Mouse (Mus musculus) heart, adult 10 weeks (tissue): Measurements from ENCODE around the gene Pole3. TPM values are rescaled to one million over a fixed set of nuclear protein-coding genes. Genes with fewer than 3 reads are reported as not detected.

Experiments
- polyA plus RNA-seq: library from polyadenylated mRNA; stranded (reverse); fragments of 350-450 nt; fragmentation: Illumina TruSeq; extraction: RNeasy Lipid Tissue Mini Kit (QIAGEN cat#74804); gene quantifications from one replicate; pipeline ENCODE4 v1.2.3, GENCODE M21; 2014; ENCODE audit warnings: low read depth, low replicate concordance

Gene Pole3
- polyA plus RNA-seq: 24.8 TPM

DNA sequence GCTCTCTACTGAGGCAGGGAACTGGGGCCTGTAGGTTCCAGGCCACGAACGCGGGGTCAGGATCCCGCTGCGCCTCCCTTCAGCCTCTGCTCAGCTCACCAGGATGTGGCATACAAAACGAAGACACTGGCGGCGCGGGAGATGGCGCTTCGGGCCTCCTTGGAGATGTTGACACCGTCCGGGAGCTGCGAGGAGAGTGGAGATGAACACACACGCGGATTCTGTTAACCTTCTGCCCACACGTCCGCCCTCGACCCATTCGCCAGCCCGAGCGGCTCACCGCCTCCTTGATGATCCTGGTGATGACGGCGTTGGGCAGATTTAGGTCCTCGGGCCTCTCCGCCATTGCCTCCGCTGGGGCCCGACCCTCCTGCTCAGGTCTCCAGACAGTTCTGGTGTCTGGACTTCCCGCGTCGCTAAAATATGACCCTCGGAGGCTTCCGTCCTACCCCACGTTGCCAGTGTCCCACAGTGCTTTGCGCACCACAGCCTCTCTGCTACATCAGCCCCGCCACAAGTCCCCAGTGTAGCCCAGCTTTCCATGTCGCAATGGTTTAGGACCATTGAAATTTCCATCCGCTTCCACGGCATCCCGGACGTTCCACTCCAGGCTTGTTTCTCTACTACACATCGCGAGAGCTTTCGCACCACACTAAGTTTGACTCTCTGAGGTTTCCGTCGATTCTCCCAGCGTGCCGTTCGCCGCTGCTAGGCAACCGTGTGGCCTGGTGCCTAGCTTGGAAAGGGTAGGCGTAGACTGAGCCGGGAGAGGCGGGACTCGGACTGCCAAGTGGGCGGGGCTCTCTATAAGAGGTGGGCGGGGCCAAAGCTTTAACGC lies at the start of gene Pole3, which contains the start of gene 4933430I17Rik:
Pole3 (minus strand) TSS at position 418 of the 838 bp plus-strand sequence.
4933430I17Rik (plus strand) TSS at position 719 of the 838 bp plus-strand sequence.

DNA sequence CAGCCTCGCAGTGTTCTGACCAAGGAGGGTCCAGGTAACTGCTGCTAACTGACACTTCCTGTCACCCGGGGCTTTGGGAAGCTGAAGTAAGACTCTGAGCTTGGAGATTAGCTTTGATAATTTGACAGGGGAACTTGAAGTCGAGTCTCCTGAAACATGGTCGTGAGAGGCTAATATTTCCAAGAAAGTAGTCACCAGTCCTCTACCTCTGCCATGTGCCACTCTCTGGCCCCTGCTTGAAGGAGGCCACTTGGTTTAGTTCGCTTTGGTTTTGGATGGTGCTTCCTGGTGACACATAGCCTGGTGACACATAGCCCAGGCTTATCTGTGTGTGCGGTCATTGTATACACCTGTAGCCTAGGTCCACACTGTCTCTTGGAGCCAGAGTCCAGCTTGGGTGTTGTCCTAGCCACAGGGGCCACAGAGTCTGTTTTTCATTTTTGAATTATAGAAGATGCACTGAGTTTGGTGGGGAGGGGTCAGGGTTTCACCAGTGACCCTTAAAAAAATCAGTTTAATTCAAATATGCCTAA lies 35.0 kb upstream of the Pole3 start, which contains the start of gene Rgs3:
Rgs3 (plus strand) TSS at position 51 of the 533 bp plus-strand sequence.

DNA sequence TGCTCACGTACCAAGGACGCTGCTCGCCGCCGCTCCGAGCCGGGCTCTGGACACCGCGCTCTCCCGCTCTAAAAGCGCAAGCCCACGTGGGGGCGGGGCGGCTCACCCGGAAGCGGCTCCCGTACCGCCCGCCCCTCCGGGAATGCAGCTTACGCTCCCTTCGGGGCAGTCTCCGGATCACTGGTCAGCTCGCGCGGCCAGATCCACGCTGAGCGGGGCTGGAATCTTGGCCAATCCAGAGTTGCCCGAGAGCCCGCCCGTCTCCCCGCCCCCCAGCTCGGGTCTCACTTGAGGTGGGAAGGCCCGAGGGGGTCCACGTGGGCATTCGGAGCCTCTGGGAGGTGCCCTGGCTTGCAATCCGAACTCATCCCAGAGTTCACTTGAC lies 5.0 kb downstream of the Pole3 start, which contains the start of gene Alad:
Alad (minus strand) TSS at position 70 of the 385 bp plus-strand sequence.

DNA sequence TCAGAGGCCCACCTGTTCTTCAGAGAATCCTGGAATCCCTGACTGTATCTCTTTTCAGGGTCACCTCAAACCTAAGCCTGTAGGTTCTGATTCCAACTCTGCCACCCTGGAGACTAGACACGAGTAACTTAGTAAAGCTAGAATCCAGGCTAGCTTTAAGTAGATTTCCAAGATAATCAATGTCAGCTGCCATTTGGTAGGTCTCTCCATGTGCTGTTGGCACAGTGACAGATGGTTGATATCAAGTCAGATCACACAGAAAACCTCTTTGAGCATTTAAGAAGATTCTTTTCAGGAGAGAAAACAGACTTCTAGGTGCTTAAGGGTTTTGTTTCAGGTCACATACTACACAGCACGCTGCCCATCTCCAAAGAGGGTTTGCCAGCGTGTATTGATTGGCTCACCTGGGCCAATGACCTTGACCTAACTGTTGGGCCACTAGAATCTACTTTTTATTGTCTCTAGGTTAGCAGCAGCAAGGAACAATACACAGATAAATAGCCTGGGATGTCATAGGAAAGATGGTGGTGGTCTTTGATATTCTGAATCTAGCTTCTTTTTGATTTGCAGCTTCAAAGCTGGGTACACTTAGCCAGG lies 21.4 kb downstream of the Pole3 start, which contains the start of gene Hdhd3:
Hdhd3 (minus strand) TSS at position 94 of the 597 bp plus-strand sequence.

DNA sequence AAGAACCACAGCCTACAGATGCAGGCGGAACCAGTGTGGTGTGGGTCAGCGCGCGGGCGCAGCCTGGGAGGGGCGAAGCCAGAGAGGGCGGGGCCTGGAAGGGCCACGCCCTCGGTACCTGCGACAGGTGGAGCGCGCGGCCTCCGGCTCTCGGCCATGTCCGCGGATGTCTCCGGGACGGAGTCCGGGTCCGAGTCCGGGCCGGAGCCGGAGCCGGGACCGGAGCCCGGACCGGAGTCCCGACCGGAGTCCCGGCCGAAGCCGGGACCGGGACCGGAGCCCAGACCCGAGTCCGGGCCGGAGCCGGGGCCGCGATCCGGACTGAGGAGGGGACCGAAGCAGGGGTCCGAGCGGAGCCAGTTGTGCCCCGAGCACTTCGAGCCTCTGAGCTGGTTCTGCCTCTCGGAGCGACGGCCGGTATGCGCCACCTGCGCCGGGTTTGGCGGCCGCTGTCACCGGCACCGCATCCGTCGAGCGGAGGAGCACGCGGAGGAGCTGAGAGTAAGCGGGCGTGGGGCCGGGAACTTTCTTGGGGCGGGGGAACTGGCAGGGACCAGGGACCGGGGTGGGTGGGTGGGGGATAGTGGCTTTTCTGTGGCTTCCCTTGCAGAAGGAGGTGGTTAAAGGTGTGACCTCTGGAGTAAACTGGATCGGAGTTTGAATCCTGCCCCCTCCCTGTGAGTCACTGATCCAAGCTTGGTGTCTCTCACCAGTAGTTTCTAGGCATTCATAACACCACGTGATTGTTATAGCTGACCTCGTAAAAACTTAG lies 44.7 kb downstream of the Pole3 start, which contains the start of gene Bspry:
Bspry (plus strand) TSS at position 117 of the 772 bp plus-strand sequence.

Other genes starting within 250 kb of the Pole3 start
- gene Fkbp15, start 164.5 kb downstream of the Pole3 start, polyA plus RNA-seq: 17.0 TPM
- gene Slc31a1, start 164.3 kb downstream of the Pole3 start, polyA plus RNA-seq: 21.4 TPM
- gene Cdc26, start 116.4 kb downstream of the Pole3 start, polyA plus RNA-seq: 62.0 TPM
- gene Prpf4, start 116.3 kb downstream of the Pole3 start, polyA plus RNA-seq: 10.2 TPM
- gene Rnf183, start 89.8 kb downstream of the Pole3 start, polyA plus RNA-seq: not detected
- 0.39 TPM for gene Wdr31, start 54.2 kb downstream of the Pole3 start, polyA plus RNA-seq
- not detected for gene Bspry, start 45.0 kb downstream of the Pole3 start, polyA plus RNA-seq
- 3.0 TPM for gene Hdhd3, start 21.6 kb downstream of the Pole3 start, polyA plus RNA-seq
- 53.4 TPM for gene Alad, start 5.2 kb downstream of the Pole3 start, polyA plus RNA-seq
- gene 4933430I17Rik, start 301 bp upstream of the Pole3 start, polyA plus RNA-seq: not detected
- 43.5 TPM for gene Rgs3, start 34.8 kb upstream of the Pole3 start, polyA plus RNA-seq